Mouse (Mus musculus) brain, embryonic 14.5 days (tissue): Measurements from ENCODE around the gene Gm17268.

Experiments used
- CTCF ChIP-seq: fragments of 200-500 bp; IDR thresholded peaks from 2 replicates; pipeline ENCODE4 v1.5.1; 2012; ENCODE audit warnings: inconsistent platforms, mild to moderate bottlenecking, moderate library complexity, borderline replicate concordance; ENCODE audit not compliant: insufficient read depth, insufficient read length; ENCODE audit errors: extremely low read depth
- POLR2A ChIP-seq: fragments of 200-500 bp; IDR thresholded peaks from 2 replicates; pipeline ENCODE4 v1.6.1; 2012; ENCODE audit warnings: mild to moderate bottlenecking, inconsistent platforms, borderline replicate concordance; ENCODE audit not compliant: poor library complexity, insufficient read depth, insufficient read length, severe bottlenecking; ENCODE audit errors: extremely low read depth

- TF ChIP-seq CTCF = no peak
- no peak for TF ChIP-seq POLR2A
Observed at GRCm38 (mm10) chr11:82066953-82067571, 28.7 kb upstream of the Gm17268 start.
